Mouse (Mus musculus) spleen, adult 2 months (tissue): ENCODE measurements around the gene Muc4.

ENCODE experiments used
- CTCF ChIP-seq: fragments of 200-500 bp; IDR thresholded peaks from 2 replicates; pipeline ENCODE4 v1.5.1; 2011; ENCODE audit warnings: mild to moderate bottlenecking, inconsistent platforms; ENCODE audit not compliant: insufficient read depth, insufficient read length, insufficient replicate concordance; ENCODE audit errors: extremely low read depth
- POLR2A ChIP-seq: fragments of 200-500 bp; IDR thresholded peaks from 2 replicates; pipeline ENCODE4 v1.6.1; 2011; ENCODE audit warnings: low read depth, low read length, inconsistent platforms

DNA sequence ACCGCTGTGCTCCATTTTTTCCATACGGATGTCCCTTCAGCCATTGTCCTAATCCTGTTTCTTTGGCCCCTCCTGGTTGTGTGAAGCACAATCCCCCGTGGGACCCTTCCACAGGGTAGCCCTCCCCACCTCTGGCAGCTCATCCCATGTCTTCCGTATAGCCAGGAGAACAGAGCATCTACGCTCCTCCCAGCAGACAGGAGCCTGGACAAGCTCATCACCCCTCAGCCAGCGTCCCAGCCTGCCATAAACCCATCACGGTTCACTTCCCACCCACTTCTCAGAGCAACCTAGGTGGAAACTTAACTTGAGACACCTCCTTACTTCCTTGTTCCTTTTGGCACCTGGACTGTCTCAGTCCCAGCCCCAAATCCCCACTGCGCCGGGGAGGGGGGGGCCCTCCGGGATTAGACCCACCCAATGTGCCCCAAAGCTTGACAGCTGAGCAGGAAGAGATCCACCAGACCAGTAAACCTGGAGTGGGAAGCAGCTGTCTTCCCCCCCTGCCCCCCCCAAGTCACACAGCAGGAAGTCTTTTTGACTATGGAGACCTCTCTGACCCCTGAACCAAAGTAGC is 27.1 kb upstream of the Muc4 start:
- no peak for TF ChIP-seq CTCF
- TF ChIP-seq POLR2A = no peak
